8 mouse cellular contexts compared by ENCODE assay signal in genomic region chr1:161249442-161249841, GRCm38 (mm10). TPM values are rescaled to one million over a fixed set of nuclear protein-coding genes. Genes with fewer than 3 reads are reported as not detected.
DNase-seq lines count a peak whose midpoint lies in the region; ATAC-seq lines count a peak whose summit lies in the region.

No protein-coding gene starts in this region.

- H3K4me1 ChIP-seq in heart, embryonic 13.5 days, result peaks cover 49% of the 10 kb centered on the region
- H3K4me1 ChIP-seq in forebrain, embryonic 10.5 days, result peaks cover 39% of the 10 kb centered on the region
- peaks cover 15% of the 10 kb centered on the region; the same call in 1 of the 2 replicates for H3K4me1 ChIP-seq in kidney, embryonic 14.5 days (ENCODE audit: control insufficient read depth, insufficient read depth, low read length)
- peaks cover 28% of the 10 kb centered on the region for H3K4me1 ChIP-seq in midbrain, embryonic 12.5 days

- H3K4me2 ChIP-seq in heart, embryonic 13.5 days, result peak overlapping the region; percentile 81
- H3K4me2 ChIP-seq in kidney, embryonic 14.5 days (replicated peaks; ENCODE audit: low read depth, low read length), result peak overlapping the region; percentile 82
- H3K4me2 ChIP-seq in midbrain, embryonic 12.5 days (replicated peaks), result peak overlapping the region; percentile 93

- H3K27ac ChIP-seq in heart, embryonic 13.5 days (replicated peaks), result peak overlapping the region; percentile 85
- peak overlapping the region; percentile 97 for H3K27ac ChIP-seq in forebrain, embryonic 10.5 days
- H3K27ac ChIP-seq in kidney, embryonic 14.5 days (ENCODE audit: low read depth, low read length), result no peak overlapping the region
- 0 out of 2 replicates have a peak overlapping the region, but pooled peaks have one; percentile 2 for H3K27ac ChIP-seq in midbrain, embryonic 12.5 days (replicated peaks)

- no peak for ATAC-seq in heart, embryonic 13.5 days (ENCODE audit: extremely low read depth, insufficient number of reproducible peaks, low FRiP score, low TSS enrichment)
- no peak for ATAC-seq in kidney, embryonic 14.5 days (ENCODE audit: low FRiP score, low TSS enrichment)
- ATAC-seq in midbrain, embryonic 12.5 days (ENCODE audit: low FRiP score, low read depth), result no peak

- 15% methylated on average over 6 of the region's 6 CpGs for WGBS in heart, embryonic 13.5 days
- WGBS in forebrain, embryonic 10.5 days, result 62% methylated on average over 6 of the region's 6 CpGs
- WGBS in kidney, embryonic 14.5 days, result 28% methylated on average over 6 of the region's 6 CpGs
- 60% methylated on average over 6 of the region's 6 CpGs for WGBS in midbrain, embryonic 12.5 days

- H3K9me3 ChIP-seq in heart, embryonic 13.5 days, result no peaks in the 10 kb centered on the region
- no peaks in the 10 kb centered on the region for H3K9me3 ChIP-seq in forebrain, embryonic 10.5 days
- no peaks in the 10 kb centered on the region for H3K9me3 ChIP-seq in kidney, embryonic 14.5 days (ENCODE audit: control insufficient read depth, low read length)
- no peaks in the 10 kb centered on the region for H3K9me3 ChIP-seq in midbrain, embryonic 12.5 days

- peaks cover 29% of the 10 kb centered on the region for H3K36me3 ChIP-seq in heart, embryonic 13.5 days
- H3K36me3 ChIP-seq in forebrain, embryonic 10.5 days (replicated peaks), result peaks cover 40% of the 10 kb centered on the region
- peaks cover 27% of the 10 kb centered on the region for H3K36me3 ChIP-seq in kidney, embryonic 14.5 days (ENCODE audit: control insufficient read depth, insufficient read depth, low read length)
- H3K36me3 ChIP-seq in midbrain, embryonic 12.5 days, result peaks cover 11% of the 10 kb centered on the region; the same call in 1 of the 2 replicates

- H3K4me3 ChIP-seq in heart, embryonic 13.5 days, result peak overlapping the region; percentile 74
- H3K4me3 ChIP-seq in forebrain, embryonic 10.5 days, result peak overlapping the region; percentile 95
- H3K4me3 ChIP-seq in kidney, embryonic 14.5 days (ENCODE audit: low read length), result peak overlapping the region; percentile 94
- H3K4me3 ChIP-seq in midbrain, embryonic 12.5 days, result peak overlapping the region; percentile 82

- peak overlapping the region; percentile 95 for H3K9ac ChIP-seq in heart, embryonic 13.5 days
- peak overlapping the region; percentile 91; the same call in 1 of the 2 replicates for H3K9ac ChIP-seq in kidney, embryonic 14.5 days (ENCODE audit: low read depth, low read length)
- peak overlapping the region; percentile 83 for H3K9ac ChIP-seq in midbrain, embryonic 12.5 days (replicated peaks)

- H3K27me3 ChIP-seq in heart, embryonic 13.5 days (replicated peaks), result no peaks in the 10 kb centered on the region
- H3K27me3 ChIP-seq in forebrain, embryonic 10.5 days (ENCODE audit: poor library complexity, severe bottlenecking), result peaks cover 25% of the 10 kb centered on the region
- no peaks in the 10 kb centered on the region for H3K27me3 ChIP-seq in kidney, embryonic 14.5 days (ENCODE audit: control insufficient read depth, insufficient read depth, low read length)
- peaks cover 9% of the 10 kb centered on the region for H3K27me3 ChIP-seq in midbrain, embryonic 12.5 days

- no peak for DNase-seq in heart, postnatal 4 days
- DNase-seq in forebrain, embryonic 10.5 days (ENCODE audit: extremely low spot score, low spot score), result no peak
- DNase-seq in layer of hippocampus, adult 9-10 months (ENCODE audit: low spot score), result no peak
- DNase-seq in left cerebral cortex, adult 11 months (ENCODE audit: low spot score), result no peak
- no peak for DNase-seq in yolk sac, embryonic 10.5 days (ENCODE audit: low spot score)

RNA-seq across cellular contexts. Expression of gene Prdx6, which starts 1.6 kb away (rescaled TPM):
- 365 and 408 TPM in 2 replicates for polyA plus RNA-seq in heart, embryonic 13.5 days (2015; fragmentation: Nextera tagmentation; extraction: Ambion mirVana)
- 100 to 1,000 TPM; 203 to 210 TPM for total RNA-seq in heart, postnatal 4 days (2021)
- polyA plus RNA-seq in forebrain, embryonic 10.5 days (2016; fragmentation: Nextera tagmentation; extraction: Ambion mirVana), result 663 and 680 TPM in 2 replicates
- 526 and 601 TPM in 2 replicates for polyA plus RNA-seq in kidney, embryonic 14.5 days (2014; fragmentation: Nextera tagmentation; extraction: Ambion mirVana)
- polyA plus RNA-seq in midbrain, embryonic 12.5 days (2016; fragmentation: Nextera tagmentation; extraction: Ambion mirVana), result 287 and 297 TPM in 2 replicates
